Mouse (Mus musculus): ENCODE measurements at regions not wholly inside any gene's neighbourhood (a gene's known extent, or its start where the extent isn't known, plus 50 kb on each side); places are given as distances from the start of the nearest gene placed in this dataset.

DNA sequence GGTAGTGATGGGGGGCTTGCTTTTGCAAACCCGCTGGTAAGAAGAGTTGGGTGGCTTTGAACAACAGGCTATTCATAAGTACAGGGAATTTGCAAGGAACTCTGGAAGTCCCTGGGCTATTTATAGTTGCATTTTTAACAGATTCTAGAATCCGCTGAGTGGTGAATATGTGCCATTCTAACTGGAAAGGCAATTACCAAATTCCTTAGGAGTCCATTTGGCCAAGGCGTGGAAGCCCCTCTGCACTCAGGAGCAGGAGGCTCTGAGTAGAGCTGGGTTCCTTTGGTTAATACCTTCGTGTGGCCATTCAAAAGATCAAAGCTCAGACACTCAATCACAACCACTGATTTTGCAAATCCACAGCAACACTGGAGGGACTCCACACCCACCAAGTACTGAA is 54.0 kb upstream of the Jdp2 start:
- Histone ChIP-seq H3K36me3 (ENCODE audit: control insufficient read depth, insufficient read depth, low read length) (no peaks in the 10 kb centered on the region), H3K4me1 (ENCODE audit: control insufficient read depth, insufficient read depth, low read length) (peaks cover 11% of the 10 kb centered on the region), H3K4me2 (ENCODE audit: low read depth, low read length) (no peak overlapping the region), H3K4me3 (ENCODE audit: low read length) (no peak overlapping the region), H3K9ac (ENCODE audit: low read depth, low read length) (no peak overlapping the region), H3K27ac (ENCODE audit: low read length) (no peak overlapping the region), H3K9me3 (ENCODE audit: control insufficient read depth, low read length) (no peaks in the 10 kb centered on the region), H3K27me3 (replicated peaks; ENCODE audit: control insufficient read depth, insufficient read depth, low read length) (no peaks in the 10 kb centered on the region)
- no peak for ATAC-seq
- 61% methylated on average over 4 of the region's 4 CpGs for WGBS

DNA sequence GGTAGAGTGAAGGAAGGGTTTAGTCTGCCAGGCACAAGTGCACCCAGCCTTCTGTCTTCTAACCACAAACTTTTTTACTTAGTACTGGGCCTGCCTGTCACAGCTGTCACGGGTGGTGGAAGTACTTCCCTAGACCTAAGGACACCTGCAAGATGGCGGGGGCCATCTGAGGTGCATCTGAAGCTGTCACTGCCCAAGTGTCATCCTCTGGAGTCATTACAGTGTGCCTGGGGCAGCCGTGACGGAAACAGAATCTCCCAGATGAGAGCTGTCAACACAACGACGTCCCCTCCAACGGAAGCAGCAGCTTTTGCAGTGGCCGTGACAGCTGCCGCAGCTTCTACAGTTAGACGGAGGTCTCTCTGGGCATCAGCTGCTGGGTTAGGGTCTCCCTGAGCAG is 53.1 kb upstream of the Jdp2 start:
- Histone ChIP-seq H3K9ac (ENCODE audit: low read depth, low read length) (no peak overlapping the region), H3K4me1 (ENCODE audit: control insufficient read depth, insufficient read depth, low read length) (peaks cover 8% of the 10 kb centered on the region), H3K27ac (ENCODE audit: low read length) (no peak overlapping the region), H3K27me3 (replicated peaks; ENCODE audit: control insufficient read depth, insufficient read depth, low read length) (no peaks in the 10 kb centered on the region), H3K4me3 (ENCODE audit: low read length) (no peak overlapping the region), H3K9me3 (ENCODE audit: control insufficient read depth, low read length) (no peaks in the 10 kb centered on the region), H3K4me2 (ENCODE audit: low read depth, low read length) (no peak overlapping the region), H3K36me3 (ENCODE audit: control insufficient read depth, insufficient read depth, low read length) (no peaks in the 10 kb centered on the region)
- no peak for ATAC-seq
- WGBS: 54% methylated on average over 10 of the region's 10 CpGs

DNA sequence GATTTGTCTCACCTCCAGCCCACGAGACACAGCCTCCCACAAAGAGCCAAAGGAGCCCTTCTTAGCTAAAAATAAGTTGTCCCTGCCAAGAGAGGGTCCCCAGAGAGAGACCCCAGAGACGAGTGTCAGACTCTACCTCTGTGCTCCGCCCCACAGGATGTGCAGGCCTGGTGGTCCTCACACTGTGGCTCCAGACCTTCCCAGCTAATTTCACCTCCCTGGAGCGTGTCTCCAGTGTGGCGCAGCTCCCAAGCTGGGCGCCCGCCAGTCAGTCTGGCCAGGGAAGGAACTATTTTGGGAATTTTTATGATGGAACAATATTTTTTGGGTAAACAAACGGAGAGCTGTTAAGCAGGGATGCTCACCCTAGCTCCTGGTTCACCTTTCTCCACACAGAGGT is 50.8 kb upstream of the Jdp2 start:
- H3K4me1 ChIP-seq (ENCODE audit: control insufficient read depth, insufficient read depth, low read length): peaks cover 4% of the 10 kb centered on the region; the same call in 1 of the 2 replicates
- H3K9me3 ChIP-seq (ENCODE audit: control insufficient read depth, low read length): no peaks in the 10 kb centered on the region
- H3K27ac ChIP-seq (ENCODE audit: low read length): no peak overlapping the region
- no peak overlapping the region for H3K9ac ChIP-seq (ENCODE audit: low read depth, low read length)
- ATAC-seq: no peak
- no peaks in the 10 kb centered on the region for H3K36me3 ChIP-seq (ENCODE audit: control insufficient read depth, insufficient read depth, low read length)
- no peaks in the 10 kb centered on the region for H3K27me3 ChIP-seq (replicated peaks; ENCODE audit: control insufficient read depth, insufficient read depth, low read length)
- H3K4me3 ChIP-seq (ENCODE audit: low read length): no peak overlapping the region
- 48% methylated on average over 8 of the region's 8 CpGs for WGBS
- no peak overlapping the region for H3K4me2 ChIP-seq (ENCODE audit: low read depth, low read length)

Data from intestine, embryonic 16.5 days (tissue).